9 mouse cellular contexts compared by ENCODE assay signal in the genomic region with DNA sequence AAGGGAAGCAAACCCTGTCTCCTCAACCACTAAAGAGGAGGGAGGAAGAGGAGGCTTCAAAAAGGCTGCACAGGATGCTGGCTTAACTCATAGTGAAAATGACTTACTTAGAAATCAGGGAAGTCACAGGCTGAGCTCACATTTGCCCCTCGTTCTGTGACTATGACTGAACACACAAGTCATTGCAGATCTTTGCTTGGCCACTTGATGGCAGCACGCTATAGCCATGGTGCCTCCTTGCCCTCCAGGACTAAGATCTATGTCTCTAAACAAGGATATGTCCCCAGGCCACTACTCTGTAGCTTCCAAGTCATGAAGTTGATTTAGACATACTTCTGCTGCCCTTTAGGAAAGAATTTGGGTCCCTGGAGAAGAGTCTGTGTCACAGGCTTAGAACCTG.
DNase-seq lines count a peak whose midpoint lies in the region; ATAC-seq and TF ChIP-seq lines count a peak whose summit lies in the region.
"Had no signal": no experiment of that assay in that cellular context is flagged by ENCODE, and none has a peak within 500 bp of the region (broad histone marks: within the 10 kb centered on the region; RNA-seq: fewer than 3 reads in every experiment).

No protein-coding gene starts in this region.

- H3K36me3 ChIP-seq in forebrain, embryonic 11.5 days (ENCODE audit: control insufficient read depth, insufficient read depth, low read length), result no peaks in the 10 kb centered on the region
- H3K36me3 ChIP-seq in forebrain, embryonic 16.5 days (ENCODE audit: control insufficient read depth, insufficient read depth), result no peaks in the 10 kb centered on the region
- H3K36me3 ChIP-seq in testis, adult 2 months (ENCODE audit: control insufficient read depth, insufficient read depth, low read length), result no peaks in the 10 kb centered on the region
- H3K36me3 ChIP-seq: neural tube, embryonic 12.5 days had no signal

- ATAC-seq in forebrain, embryonic 11.5 days (replicated peaks; ENCODE audit: low FRiP score), result no peak
- ATAC-seq in forebrain, embryonic 16.5 days, result no peak

- no peak overlapping the region for H3K4me2 ChIP-seq in forebrain, embryonic 11.5 days (ENCODE audit: low read depth, low read length, severe bottlenecking)
- H3K4me2 ChIP-seq in forebrain, embryonic 16.5 days (ENCODE audit: low read length), result no peak overlapping the region
- H3K4me2 ChIP-seq: neural tube, embryonic 12.5 days had no signal

- DNase-seq in forebrain, embryonic 11.5 days (ENCODE audit: low spot score), result peak; percentile 63
- no peak for DNase-seq in testis, postnatal 14 days (ENCODE audit: low spot score)
- peak; percentile 82 for DNase-seq in embryo, embryonic 10 days (ENCODE audit: low spot score)
- peak; percentile 78 for DNase-seq in kidney, postnatal 10 days
- DNase-seq in lung, postnatal 10 days, result peak; percentile 76
- DNase-seq in thymus, postnatal 0 days (ENCODE audit: low spot score), result peak; percentile 54

- H3K27ac ChIP-seq in forebrain, embryonic 11.5 days (ENCODE audit: low read depth, low read length), result no peak overlapping the region
- no peak overlapping the region; the same call in 1 of the 2 replicates for H3K27ac ChIP-seq in forebrain, embryonic 16.5 days (ENCODE audit: low read length)
- no peak overlapping the region for H3K27ac ChIP-seq in testis, adult 2 months (ENCODE audit: control insufficient read depth, insufficient read depth, low read depth, low read length)
- H3K27ac ChIP-seq: neural tube, embryonic 12.5 days had no signal

- no peak for TF ChIP-seq POLR2A in testis, adult 2 months (IDR thresholded peaks at IDR 0.05; ENCODE audit: control insufficient read depth, low read depth, low read length)

- 23% methylated on average over 2 of the region's 2 CpGs for WGBS in forebrain, embryonic 11.5 days
- WGBS in forebrain, embryonic 16.5 days, result 4% methylated on average over 2 of the region's 2 CpGs

- H3K9me3 ChIP-seq in forebrain, embryonic 11.5 days (ENCODE audit: control insufficient read depth, low read length), result no peaks in the 10 kb centered on the region
- no peaks in the 10 kb centered on the region for H3K9me3 ChIP-seq in forebrain, embryonic 16.5 days (ENCODE audit: control insufficient read depth, low read length)
- H3K9me3 ChIP-seq: neural tube, embryonic 12.5 days had no signal

- no peaks in the 10 kb centered on the region for H3K27me3 ChIP-seq in forebrain, embryonic 11.5 days (ENCODE audit: control insufficient read depth, insufficient read depth, low read length)
- no peaks in the 10 kb centered on the region for H3K27me3 ChIP-seq in forebrain, embryonic 16.5 days (replicated peaks; ENCODE audit: control insufficient read depth, insufficient read depth, low read length)
- no peaks in the 10 kb centered on the region for H3K27me3 ChIP-seq in testis, adult 2 months (ENCODE audit: control insufficient read depth, insufficient read depth, low read length)
- H3K27me3 ChIP-seq: neural tube, embryonic 12.5 days had no signal

- no peak overlapping the region for H3K9ac ChIP-seq in forebrain, embryonic 11.5 days (ENCODE audit: low read length)
- no peak overlapping the region for H3K9ac ChIP-seq in forebrain, embryonic 16.5 days (replicated peaks; ENCODE audit: low read depth, low read length)
- H3K9ac ChIP-seq: neural tube, embryonic 12.5 days had no signal

- peak; percentile 71; the same call in 1 of the 2 replicates for TF ChIP-seq CTCF in testis, adult 2 months (IDR thresholded peaks at IDR 0.05; ENCODE audit: control insufficient read depth, insufficient read depth, insufficient replicate concordance, low read depth, low read length)

- H3K4me1 ChIP-seq in forebrain, embryonic 11.5 days (replicated peaks; ENCODE audit: control insufficient read depth, insufficient read depth, low read length), result peaks cover 6% of the 10 kb centered on the region; the same call in 1 of the 2 replicates
- no peaks in the 10 kb centered on the region; the same call in 1 of the 2 replicates for H3K4me1 ChIP-seq in forebrain, embryonic 16.5 days (replicated peaks; ENCODE audit: control insufficient read depth, insufficient read depth, low read length)
- no peaks in the 10 kb centered on the region for H3K4me1 ChIP-seq in testis, adult 2 months (ENCODE audit: control insufficient read depth, insufficient read depth, low read length)

- no peak overlapping the region for H3K4me3 ChIP-seq in forebrain, embryonic 11.5 days (ENCODE audit: low read depth, low read length)
- no peak overlapping the region for H3K4me3 ChIP-seq in forebrain, embryonic 16.5 days (replicated peaks; ENCODE audit: low read length)
- H3K4me3 ChIP-seq in testis, adult 2 months (ENCODE audit: control insufficient read depth, low read depth, low read length), result no peak overlapping the region
- H3K4me3 ChIP-seq: neural tube, embryonic 12.5 days had no signal
